Mouse (Mus musculus) lung, embryonic 15.5 days (tissue): ENCODE data around the gene Pde4dip. TPM values are rescaled to one million over a fixed set of nuclear protein-coding genes. Genes with fewer than 3 reads are reported as not detected.
A peak's percentile ranks its signal among the peaks of the same experiment; 100 is the strongest.

Experiments used
- ATAC-seq: fragments of 200-750 bp; cut with Nextera tagmentation; 2 replicates; pipeline ENCODE4 v1.8.0; 2017; ENCODE audit warnings: moderate number of reproducible peaks, borderline replicate concordance; ENCODE audit not compliant: low FRiP score, low TSS enrichment; ENCODE audit errors: extremely low read depth
- H3K27ac ChIP-seq: fragments of 300-500 bp; sonication (generic); 2 replicates; pipeline ENCODE4 v1.5.1; 2015; ENCODE audit warnings: moderate library complexity, mild to moderate bottlenecking, inconsistent platforms
- H3K27me3 ChIP-seq: fragments of 300-500 bp; sonication (generic); 2 replicates; pipeline ENCODE4 v1.6.1; 2015; ENCODE audit warnings: inconsistent platforms
- H3K36me3 ChIP-seq: fragments of 300-500 bp; sonication (generic); 2 replicates; pipeline ENCODE4 v1.6.1; 2015; ENCODE audit warnings: inconsistent platforms
- H3K4me1 ChIP-seq: fragments of 300-500 bp; sonication (generic); 2 replicates; pipeline ENCODE4 v1.6.1; 2015; ENCODE audit warnings: inconsistent platforms
- H3K4me2 ChIP-seq: fragments of 300-500 bp; sonication (generic); 2 replicates; pipeline ENCODE4 v1.6.1; 2015; ENCODE audit warnings: inconsistent platforms, mild to moderate bottlenecking, moderate library complexity
- H3K4me3 ChIP-seq: fragments of 300-500 bp; sonication (generic); 2 replicates; pipeline ENCODE4 v1.5.1; 2015; ENCODE audit warnings: mild to moderate bottlenecking, inconsistent platforms
- H3K9ac ChIP-seq: fragments of 300-500 bp; sonication (generic); 2 replicates; pipeline ENCODE4 v1.6.1; 2015; ENCODE audit warnings: inconsistent platforms
- H3K9me3 ChIP-seq: fragments of 300-500 bp; sonication (generic); 2 replicates; pipeline ENCODE4 v1.6.1; 2016; ENCODE audit warnings: inconsistent platforms
- WGBS: fragments of 180-500 bp; shearing (Covaris S2); methylation state at CpG from one replicate; pipeline ENCODE4 v1.1.7; 2015; 5-methylcytosine and 5-hydroxymethylcytosine counted together
- polyA plus RNA-seq: library from polyadenylated mRNA; unstranded; fragments of >200 nt; fragmentation: Nextera tagmentation; extraction: Ambion mirVana; gene quantifications from 2 replicates; pipeline ENCODE4 v1.2.1, GENCODE M21; 2015

The Pde4dip gene
- polyA plus RNA-seq, 1 experiment from 2014 or later, result 18.3 TPM

GRCm38 (mm10) chr3:97930141-97930786 lies 41.8 kb upstream of the Pde4dip start:
- Histone ChIP-seq H3K36me3 (no peaks in the 10 kb centered on the region), H3K27me3 (0 out of 2 replicates have a peak, but pooled peaks cover 5% of the 10 kb centered on the region), H3K4me2 (no peak overlapping the region), H3K4me1 (peaks cover 47% of the 10 kb centered on the region), H3K4me3 (no peak overlapping the region), H3K9ac (no peak overlapping the region), H3K27ac (no peak overlapping the region), H3K9me3 (no peaks in the 10 kb centered on the region)
- 31% methylated on average over 12 of the region's 12 CpGs for WGBS
- ATAC-seq, result no peak

- Histone ChIP-seq H3K9me3 (no peaks in the 10 kb centered on the region), H3K36me3 (no peaks in the 10 kb centered on the region), H3K27ac (no peak overlapping the region), H3K4me3 (no peak overlapping the region), H3K4me1 (peaks cover 47% of the 10 kb centered on the region), H3K9ac (no peak overlapping the region), H3K27me3 (0 out of 2 replicates have a peak, but pooled peaks cover 5% of the 10 kb centered on the region), H3K4me2 (no peak overlapping the region)
- ATAC-seq, result peak; percentile 83
- WGBS, result 50% methylated on average over 9 of the region's 9 CpGs
Observed at GRCm38 (mm10) chr3:97928968-97929858, 40.7 kb upstream of the Pde4dip start.

- 62% methylated on average over 4 of the region's 4 CpGs for WGBS
- H3K4me1 ChIP-seq, result peaks cover 32% of the 10 kb centered on the region
Observed at GRCm38 (mm10) chr3:97927322-97927721, 38.8 kb upstream of the Pde4dip start.

GRCm38 (mm10) chr3:97925246-97925645 lies 36.7 kb upstream of the Pde4dip start:
- WGBS, result 88% methylated on average over 2 of the region's 2 CpGs
- H3K4me3 ChIP-seq, result no peak overlapping the region
- H3K4me2 ChIP-seq, result no peak overlapping the region

More at GRCm38 (mm10) chr3:97927322-97927721, 38.8 kb upstream of the Pde4dip start:
- H3K27me3 ChIP-seq, result no peaks in the 10 kb centered on the region
- no peaks in the 10 kb centered on the region for H3K9me3 ChIP-seq
- peaks cover 9% of the 10 kb centered on the region for H3K36me3 ChIP-seq
- no peak for ATAC-seq
- no peak overlapping the region for H3K4me2 ChIP-seq
- no peak overlapping the region for H3K9ac ChIP-seq
- H3K4me3 ChIP-seq, result no peak overlapping the region
- H3K27ac ChIP-seq, result no peak overlapping the region

GRCm38 (mm10) chr3:97918885-97919550 lies 30.5 kb upstream of the Pde4dip start:
- ATAC-seq, result no peak
- H3K4me3 ChIP-seq, result no peak overlapping the region
- H3K27ac ChIP-seq, result no peak overlapping the region
- no peak overlapping the region for H3K9ac ChIP-seq
- WGBS, result 93% methylated on average over 10 of the region's 10 CpGs
- no peaks in the 10 kb centered on the region for H3K9me3 ChIP-seq
- no peaks in the 10 kb centered on the region for H3K27me3 ChIP-seq
- no peak overlapping the region for H3K4me2 ChIP-seq
- no peaks in the 10 kb centered on the region for H3K4me1 ChIP-seq
- H3K36me3 ChIP-seq, result peaks cover 67% of the 10 kb centered on the region

More at GRCm38 (mm10) chr3:97925246-97925645, 36.7 kb upstream of the Pde4dip start:
- no peaks in the 10 kb centered on the region for H3K9me3 ChIP-seq
- peaks cover 24% of the 10 kb centered on the region for H3K36me3 ChIP-seq
- H3K4me1 ChIP-seq, result peaks cover 12% of the 10 kb centered on the region
- ATAC-seq, result no peak
- H3K27ac ChIP-seq, result no peak overlapping the region
- no peaks in the 10 kb centered on the region for H3K27me3 ChIP-seq
- H3K9ac ChIP-seq, result no peak overlapping the region

GRCm38 (mm10) chr3:97915081-97915480 lies 26.6 kb upstream of the Pde4dip start:
- no peak overlapping the region for H3K27ac ChIP-seq
- no peaks in the 10 kb centered on the region for H3K4me1 ChIP-seq
- H3K27me3 ChIP-seq, result no peaks in the 10 kb centered on the region
- H3K9ac ChIP-seq, result no peak overlapping the region
- H3K36me3 ChIP-seq, result peaks cover 52% of the 10 kb centered on the region
- WGBS, result 61% methylated on average over 4 of the region's 4 CpGs
- H3K4me3 ChIP-seq, result no peak overlapping the region
- H3K4me2 ChIP-seq, result no peak overlapping the region
- H3K9me3 ChIP-seq, result no peaks in the 10 kb centered on the region
- no peak for ATAC-seq

GRCm38 (mm10) chr3:97911093-97911492 lies 22.6 kb upstream of the Pde4dip start:
- Histone ChIP-seq H3K36me3 (peaks cover 39% of the 10 kb centered on the region; the same call in 1 of the 2 replicates), H3K4me1 (no peaks in the 10 kb centered on the region), H3K27me3 (no peaks in the 10 kb centered on the region), H3K27ac (no peak overlapping the region), H3K4me2 (no peak overlapping the region), H3K4me3 (no peak overlapping the region), H3K9me3 (no peaks in the 10 kb centered on the region), H3K9ac (no peak overlapping the region)
- 79% methylated on average over 7 of the region's 7 CpGs for WGBS
- no peak for ATAC-seq

- 84% methylated on average over 2 of the region's 2 CpGs for WGBS
- no peak overlapping the region for H3K4me2 ChIP-seq
- no peaks in the 10 kb centered on the region for H3K27me3 ChIP-seq
- H3K36me3 ChIP-seq, result peaks cover 30% of the 10 kb centered on the region; the same call in 1 of the 2 replicates
- no peak overlapping the region for H3K4me3 ChIP-seq
- H3K4me1 ChIP-seq, result no peaks in the 10 kb centered on the region
- no peak overlapping the region for H3K27ac ChIP-seq
- H3K9me3 ChIP-seq, result no peaks in the 10 kb centered on the region
- H3K9ac ChIP-seq, result no peak overlapping the region
- ATAC-seq, result no peak
Observed at GRCm38 (mm10) chr3:97909737-97910136, 21.2 kb upstream of the Pde4dip start.

- Histone ChIP-seq H3K4me1 (peaks cover 12% of the 10 kb centered on the region), H3K36me3 (no peaks in the 10 kb centered on the region), H3K4me3 (peak overlapping the region; percentile 74), H3K4me2 (peak overlapping the region; percentile 77), H3K27me3 (no peaks in the 10 kb centered on the region), H3K27ac (no peak overlapping the region), H3K9ac (peak overlapping the region; percentile 89), H3K9me3 (no peaks in the 10 kb centered on the region)
- WGBS, result 13% methylated on average over 5 of the region's 5 CpGs
- no peak for ATAC-seq
Observed at GRCm38 (mm10) chr3:97901586-97901985, 13.1 kb upstream of the Pde4dip start.

- H3K27ac ChIP-seq, result peak within 1 kb of the TSS; percentile 25; the same call in 1 of the 2 replicates
- H3K36me3 ChIP-seq, result no peaks in the 10 kb centered on the region
- H3K4me2 ChIP-seq, result peak within 1 kb of the TSS; percentile 77
- H3K27me3 ChIP-seq, result no peaks in the 10 kb centered on the region
- no peaks in the 10 kb centered on the region for H3K9me3 ChIP-seq
- peaks cover 12% of the 10 kb centered on the region for H3K4me1 ChIP-seq
- WGBS, result 3% methylated on average over 41 of the region's 41 CpGs
- peak; percentile 84 for ATAC-seq
- H3K4me3 ChIP-seq, result peak within 1 kb of the TSS; percentile 74
- H3K9ac ChIP-seq, result peak within 1 kb of the TSS; percentile 89
Observed at GRCm38 (mm10) chr3:97900516-97901490, 12.3 kb upstream of the Pde4dip start, which contains the start of gene Sec22b. Gene Sec22b, plus strand, starts transcription at chr3:97901190.

- Histone ChIP-seq H3K4me3 (no peak overlapping the region), H3K9ac (no peak overlapping the region), H3K4me1 (peaks cover 12% of the 10 kb centered on the region), H3K27me3 (0 out of 2 replicates have a peak, but pooled peaks cover under 1% of the 10 kb centered on the region), H3K9me3 (no peaks in the 10 kb centered on the region), H3K27ac (no peak overlapping the region), H3K4me2 (no peak overlapping the region), H3K36me3 (no peaks in the 10 kb centered on the region)
- WGBS, result 63% methylated on average over 3 of the region's 3 CpGs
- ATAC-seq, result no peak
Observed at GRCm38 (mm10) chr3:97898381-97898780, 9.9 kb upstream of the Pde4dip start.
